Mouse (Mus musculus) E14TG2a.4 (cell line): ENCODE data around the gene Atp8a1.

ENCODE experiments used
- CTCF ChIP-seq: conservative IDR thresholded peaks from 2 replicates; pipeline ENCODE4 v1.5.1; 2014; ENCODE audit warnings: low read length
- NANOG ChIP-seq: IDR thresholded peaks from 2 replicates; pipeline ENCODE4 v1.6.1; 2014; ENCODE audit warnings: borderline replicate concordance, low read length, mixed read lengths

- no peak for TF ChIP-seq CTCF
- TF ChIP-seq NANOG = no peak
Observed at GRCm38 (mm10) chr5:67842306-67842705, 4.9 kb downstream of the Atp8a1 start.
